Mouse (Mus musculus): ENCODE data around the gene Gas2. TPM values are rescaled to one million over a fixed set of nuclear protein-coding genes. Genes with fewer than 3 reads are reported as not detected.

Gas2 gene
- total RNA-seq, 1 experiment = 4.1 TPM

DNA sequence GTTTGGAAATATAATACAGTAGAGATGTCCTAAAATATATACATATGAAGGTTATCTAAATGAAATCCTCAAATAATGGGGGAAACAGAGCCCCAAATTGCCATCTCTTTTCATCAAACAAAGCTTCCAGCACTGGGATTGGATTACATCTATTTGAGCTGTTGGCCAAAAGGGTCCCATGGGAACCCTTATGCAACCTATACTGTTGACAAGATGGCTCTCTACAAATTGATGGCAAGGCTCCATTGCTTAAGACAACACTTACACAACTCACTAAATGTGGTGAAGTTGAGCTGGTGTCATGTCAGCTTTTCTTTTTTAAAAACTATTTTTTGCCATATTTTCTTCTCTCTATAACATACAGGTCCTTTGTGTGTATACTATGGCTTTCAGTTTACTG, 14.5 kb downstream of the Gas2 start:
- Histone ChIP-seq H3K27ac (ENCODE audit: insufficient read depth, low read depth, low read length, poor library complexity, severe bottlenecking) (no peak overlapping the region), H3K9me3 (ENCODE audit: control insufficient read depth, insufficient read depth, low read depth, low read length) (no peaks in the 10 kb centered on the region), H3K9ac (ENCODE audit: insufficient read depth, low read depth, low read length, poor library complexity, severe bottlenecking) (no peak overlapping the region), H3K36me3 (ENCODE audit: control insufficient read depth, insufficient read depth, low read length, poor library complexity, severe bottlenecking) (no peaks in the 10 kb centered on the region), H3K4me3 (ENCODE audit: insufficient read depth in 1 of 2, low read depth in 1 of 2, low read length in 2 of 2, poor library complexity in 1 of 2, severe bottlenecking in 1 of 2) (no peak overlapping the region), H3K4me1 (ENCODE audit: control insufficient read depth in 2 of 2, insufficient read depth in 2 of 2, low read length in 2 of 2, poor library complexity in 1 of 2) (peaks cover 0 to 2% of the 10 kb centered on the region in 2 experiments; a peak in 1 of 4 replicates)
- in situ Hi-C loops (cut with MboI; ENCODE audit: low sequenced_read_pairs in 2 of 2, unreplicated experiment in 2 of 2) = no loop called here
- TF ChIP-seq ZNF384 (IDR thresholded peaks at IDR 0.05; ENCODE audit: low read depth, low read length) = no peak
- TF ChIP-seq ZC3H11A (IDR thresholded peaks at IDR 0.05; ENCODE audit: borderline replicate concordance, low read depth, low read length) = no peak
- TF ChIP-seq MAFK (IDR thresholded peaks at IDR 0.05; ENCODE audit: insufficient read depth, low read depth, low read length) = no peak
- TF ChIP-seq CHD2 (IDR thresholded peaks at IDR 0.05; ENCODE audit: low read depth, low read length) = no peak
- TF ChIP-seq HCFC1 (IDR thresholded peaks at IDR 0.05; ENCODE audit: borderline replicate concordance, insufficient read depth, low read length) = no peak
- DNase-seq (ENCODE audit: low read depth, low spot score) = no peak

DNA sequence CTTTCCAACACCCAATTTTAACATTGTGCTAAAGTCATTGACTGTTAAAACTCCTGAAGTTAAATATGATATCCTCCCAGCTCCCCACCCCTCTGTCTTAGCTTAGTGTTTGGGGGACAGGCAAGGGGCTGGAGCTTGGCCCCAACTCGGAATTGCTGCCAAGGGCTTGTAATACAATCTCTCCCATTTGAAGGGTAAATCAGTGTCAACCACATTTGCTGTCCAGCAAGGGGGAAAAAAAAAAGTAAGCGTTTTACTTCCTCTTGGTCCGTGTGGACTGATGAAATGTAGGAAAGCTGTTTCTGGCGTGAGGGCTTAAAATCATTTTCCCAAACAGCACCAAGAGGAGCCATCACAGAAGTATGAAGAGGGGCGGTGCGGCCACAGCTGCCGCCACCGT, 16.9 kb downstream of the Gas2 start:
- peaks cover 0 to 2% of the 10 kb centered on the region in 2 experiments; a peak in 1 of 4 replicates for H3K4me1 ChIP-seq (ENCODE audit: control insufficient read depth in 2 of 2, insufficient read depth in 2 of 2, low read length in 2 of 2, poor library complexity in 1 of 2)
- H3K9ac ChIP-seq (ENCODE audit: insufficient read depth, low read depth, low read length, poor library complexity, severe bottlenecking) = peak overlapping the region; percentile 58; the same call in 1 of the 2 replicates
- in situ Hi-C loops (cut with MboI; ENCODE audit: low sequenced_read_pairs in 2 of 2, unreplicated experiment in 2 of 2) = no loop called here
- no peaks in the 10 kb centered on the region for H3K36me3 ChIP-seq (ENCODE audit: control insufficient read depth, insufficient read depth, low read length, poor library complexity, severe bottlenecking)
- no peak for DNase-seq (ENCODE audit: low read depth, low spot score)
- H3K9me3 ChIP-seq (ENCODE audit: control insufficient read depth, insufficient read depth, low read depth, low read length) = no peaks in the 10 kb centered on the region
- no peak overlapping the region for H3K27ac ChIP-seq (ENCODE audit: insufficient read depth, low read depth, low read length, poor library complexity, severe bottlenecking)
- peak overlapping the region; percentile 57 to 62 for H3K4me3 ChIP-seq (ENCODE audit: insufficient read depth in 1 of 2, low read depth in 1 of 2, low read length in 2 of 2, poor library complexity in 1 of 2, severe bottlenecking in 1 of 2)
- TF ChIP-seq ZC3H11A (IDR thresholded peaks at IDR 0.05; ENCODE audit: borderline replicate concordance, low read depth, low read length) = no peak
- TF ChIP-seq MAFK (IDR thresholded peaks at IDR 0.05; ENCODE audit: insufficient read depth, low read depth, low read length) = no peak
- TF ChIP-seq CHD2 (IDR thresholded peaks at IDR 0.05; ENCODE audit: low read depth, low read length) = no peak
- peak; percentile 62; the same call in 1 of the 2 replicates for TF ChIP-seq ZNF384 (IDR thresholded peaks at IDR 0.05; ENCODE audit: low read depth, low read length)

DNA sequence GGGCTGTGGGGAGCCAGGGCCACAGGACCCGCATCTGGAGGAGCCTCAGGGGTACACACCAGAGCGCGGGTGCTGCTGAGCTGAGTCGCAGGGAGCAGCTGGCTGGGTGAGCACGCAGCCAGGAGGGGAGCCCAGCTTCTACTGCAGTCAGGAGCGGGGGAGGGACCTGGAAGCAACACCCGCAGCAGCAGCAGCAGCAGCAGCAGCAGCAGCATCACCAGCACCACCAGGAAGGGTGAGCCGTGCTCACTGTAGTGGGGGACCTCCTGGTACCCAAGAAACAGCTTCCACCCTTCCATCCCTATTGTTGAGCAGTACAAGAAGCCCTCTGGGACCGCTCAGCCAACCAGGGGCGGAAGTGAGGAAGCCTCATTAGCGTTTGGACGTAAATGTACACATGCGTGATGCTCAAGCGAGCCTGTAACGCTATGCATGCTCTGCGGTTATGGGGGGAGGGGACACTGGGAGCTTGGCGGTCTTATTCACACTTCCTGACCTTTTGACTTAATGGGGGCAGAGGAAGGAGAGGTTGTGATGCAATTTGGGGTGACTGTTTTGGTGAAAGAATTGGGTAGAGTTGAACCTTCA, 17.4 kb downstream of the Gas2 start:
- peaks cover 0 to 2% of the 10 kb centered on the region in 2 experiments; a peak in 1 of 4 replicates for H3K4me1 ChIP-seq (ENCODE audit: control insufficient read depth in 2 of 2, insufficient read depth in 2 of 2, low read length in 2 of 2, poor library complexity in 1 of 2)
- TF ChIP-seq ZNF384 (IDR thresholded peaks at IDR 0.05; ENCODE audit: low read depth, low read length) (no peak), CHD2 (IDR thresholded peaks at IDR 0.05; ENCODE audit: low read depth, low read length) (no peak), ZC3H11A (IDR thresholded peaks at IDR 0.05; ENCODE audit: borderline replicate concordance, low read depth, low read length) (no peak), HCFC1 (IDR thresholded peaks at IDR 0.05; ENCODE audit: borderline replicate concordance, insufficient read depth, low read length) (no peak), MAFK (IDR thresholded peaks at IDR 0.05; ENCODE audit: insufficient read depth, low read depth, low read length) (no peak)
- H3K27ac ChIP-seq (ENCODE audit: insufficient read depth, low read depth, low read length, poor library complexity, severe bottlenecking) = no peak overlapping the region
- H3K9me3 ChIP-seq (ENCODE audit: control insufficient read depth, insufficient read depth, low read depth, low read length) = no peaks in the 10 kb centered on the region
- in situ Hi-C loops (cut with MboI; ENCODE audit: low sequenced_read_pairs in 2 of 2, unreplicated experiment in 2 of 2) = no loop called here
- DNase-seq (ENCODE audit: low read depth, low spot score) = peak; percentile 7
- H3K4me3 ChIP-seq (ENCODE audit: insufficient read depth in 1 of 2, low read depth in 1 of 2, low read length in 2 of 2, poor library complexity in 1 of 2, severe bottlenecking in 1 of 2) = peak overlapping the region; percentile 57 to 62
- H3K9ac ChIP-seq (ENCODE audit: insufficient read depth, low read depth, low read length, poor library complexity, severe bottlenecking) = peak overlapping the region; percentile 58; the same call in 1 of the 2 replicates
- H3K36me3 ChIP-seq (ENCODE audit: control insufficient read depth, insufficient read depth, low read length, poor library complexity, severe bottlenecking) = no peaks in the 10 kb centered on the region

DNA sequence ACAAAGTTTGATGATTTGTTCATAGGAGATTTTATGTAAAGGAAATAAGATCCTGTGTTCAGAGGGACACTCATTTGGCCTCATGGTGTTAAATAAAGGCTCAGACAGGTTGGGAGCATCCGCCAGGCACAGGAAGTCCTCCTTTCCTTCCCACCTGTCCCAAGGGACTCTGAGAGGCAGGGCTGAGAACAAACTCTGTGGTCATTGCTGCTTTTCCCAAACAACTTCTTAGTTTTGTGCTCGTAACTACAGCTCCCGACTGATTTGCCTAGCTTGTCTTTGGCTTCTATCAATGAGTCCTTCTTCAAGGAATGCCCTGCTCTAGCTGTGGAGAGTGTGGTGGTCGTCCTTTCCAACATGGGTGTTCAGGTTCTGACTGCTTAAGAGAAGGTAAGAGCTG, 18.3 kb downstream of the Gas2 start:
- in situ Hi-C loops (cut with MboI; ENCODE audit: low sequenced_read_pairs in 2 of 2, unreplicated experiment in 2 of 2) = no loop called here
- TF ChIP-seq ZC3H11A (IDR thresholded peaks at IDR 0.05; ENCODE audit: borderline replicate concordance, low read depth, low read length) = no peak
- TF ChIP-seq CHD2 (IDR thresholded peaks at IDR 0.05; ENCODE audit: low read depth, low read length) = no peak
- no peak for TF ChIP-seq HCFC1 (IDR thresholded peaks at IDR 0.05; ENCODE audit: borderline replicate concordance, insufficient read depth, low read length)
- H3K9ac ChIP-seq (ENCODE audit: insufficient read depth, low read depth, low read length, poor library complexity, severe bottlenecking) = no peak overlapping the region
- no peak overlapping the region for H3K27ac ChIP-seq (ENCODE audit: insufficient read depth, low read depth, low read length, poor library complexity, severe bottlenecking)
- no peak overlapping the region for H3K4me3 ChIP-seq (ENCODE audit: insufficient read depth in 1 of 2, low read depth in 1 of 2, low read length in 2 of 2, poor library complexity in 1 of 2, severe bottlenecking in 1 of 2)
- H3K36me3 ChIP-seq (ENCODE audit: control insufficient read depth, insufficient read depth, low read length, poor library complexity, severe bottlenecking) = no peaks in the 10 kb centered on the region
- H3K9me3 ChIP-seq (ENCODE audit: control insufficient read depth, insufficient read depth, low read depth, low read length) = no peaks in the 10 kb centered on the region
- no peak for DNase-seq (ENCODE audit: low read depth, low spot score)
- peaks cover 0 to 2% of the 10 kb centered on the region in 2 experiments; a peak in 1 of 4 replicates for H3K4me1 ChIP-seq (ENCODE audit: control insufficient read depth in 2 of 2, insufficient read depth in 2 of 2, low read length in 2 of 2, poor library complexity in 1 of 2)

DNA sequence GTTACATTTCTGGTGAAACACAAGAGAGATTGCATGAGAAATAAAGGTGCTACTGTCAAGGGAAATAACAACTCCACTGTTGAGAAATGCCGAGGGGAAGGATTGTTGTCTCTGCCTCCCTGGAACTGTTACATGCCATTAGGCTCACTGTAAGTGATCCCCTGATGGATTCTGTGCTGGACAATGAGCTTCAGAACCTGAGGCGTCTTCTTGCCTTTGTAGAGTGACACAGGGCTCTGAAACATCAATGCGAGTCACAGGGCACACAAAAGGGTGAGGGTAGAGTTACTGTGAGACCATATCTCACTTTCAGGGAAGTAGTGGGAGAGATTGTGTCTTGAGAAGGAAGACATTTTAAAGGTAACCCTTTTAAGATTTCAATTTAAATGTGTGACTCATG, 23.5 kb downstream of the Gas2 start:
- H3K9ac ChIP-seq (ENCODE audit: insufficient read depth, low read depth, low read length, poor library complexity, severe bottlenecking) = no peak overlapping the region
- H3K9me3 ChIP-seq (ENCODE audit: control insufficient read depth, insufficient read depth, low read depth, low read length) = no peaks in the 10 kb centered on the region
- in situ Hi-C loops (cut with MboI; ENCODE audit: low sequenced_read_pairs in 2 of 2, unreplicated experiment in 2 of 2) = no loop called here
- H3K4me1 ChIP-seq (ENCODE audit: control insufficient read depth in 2 of 2, insufficient read depth in 2 of 2, low read length in 2 of 2, poor library complexity in 1 of 2) = no peaks in the 10 kb centered on the region
- H3K36me3 ChIP-seq (ENCODE audit: control insufficient read depth, insufficient read depth, low read length, poor library complexity, severe bottlenecking) = no peaks in the 10 kb centered on the region
- no peak overlapping the region for H3K27ac ChIP-seq (ENCODE audit: insufficient read depth, low read depth, low read length, poor library complexity, severe bottlenecking)
- no peak for DNase-seq (ENCODE audit: low read depth, low spot score)
- TF ChIP-seq ZC3H11A (IDR thresholded peaks at IDR 0.05; ENCODE audit: borderline replicate concordance, low read depth, low read length) (no peak), CHD2 (IDR thresholded peaks at IDR 0.05; ENCODE audit: low read depth, low read length) (no peak), HCFC1 (IDR thresholded peaks at IDR 0.05; ENCODE audit: borderline replicate concordance, insufficient read depth, low read length) (no peak), ZNF384 (IDR thresholded peaks at IDR 0.05; ENCODE audit: low read depth, low read length) (no peak), MAFK (IDR thresholded peaks at IDR 0.05; ENCODE audit: insufficient read depth, low read depth, low read length) (no peak)
- H3K4me3 ChIP-seq (ENCODE audit: insufficient read depth in 1 of 2, low read depth in 1 of 2, low read length in 2 of 2, poor library complexity in 1 of 2, severe bottlenecking in 1 of 2) = no peak overlapping the region

Measured in ES-E14 (cell line).